Mouse (Mus musculus): Measurements from ENCODE around the gene Bach2. TPM values are rescaled to one million over a fixed set of nuclear protein-coding genes. Genes with fewer than 3 reads are reported as not detected.

Bach2 gene
- polyA plus RNA-seq, 1 experiment: 7.5 TPM

DNA sequence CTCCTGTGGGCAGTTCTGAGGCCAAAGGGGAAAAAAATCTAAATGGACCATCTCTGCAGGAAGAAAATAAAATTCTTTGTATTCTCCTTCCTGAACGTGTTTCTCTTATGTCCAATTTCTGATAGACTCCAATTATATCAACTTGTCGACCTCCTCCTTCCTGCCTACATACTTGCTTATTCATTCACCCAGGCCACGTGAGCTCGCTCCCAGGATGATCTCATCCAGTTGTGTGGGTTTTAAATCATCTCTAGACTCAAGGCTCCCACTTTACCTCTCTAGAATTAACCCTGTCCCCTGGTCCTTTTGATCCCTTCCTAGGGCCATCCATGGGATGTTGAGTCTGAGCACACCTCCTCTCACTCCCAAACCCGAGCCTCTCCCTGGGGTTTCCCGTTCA lies 225.9 kb downstream of the Bach2 start:
- TF ChIP-seq POLR2A (IDR thresholded peaks at IDR 0.05; ENCODE audit: borderline replicate concordance, extremely low read depth, low read depth, low read length) (no peak), CTCF (IDR thresholded peaks at IDR 0.05; ENCODE audit: insufficient read depth, low read length) (no peak)

DNA sequence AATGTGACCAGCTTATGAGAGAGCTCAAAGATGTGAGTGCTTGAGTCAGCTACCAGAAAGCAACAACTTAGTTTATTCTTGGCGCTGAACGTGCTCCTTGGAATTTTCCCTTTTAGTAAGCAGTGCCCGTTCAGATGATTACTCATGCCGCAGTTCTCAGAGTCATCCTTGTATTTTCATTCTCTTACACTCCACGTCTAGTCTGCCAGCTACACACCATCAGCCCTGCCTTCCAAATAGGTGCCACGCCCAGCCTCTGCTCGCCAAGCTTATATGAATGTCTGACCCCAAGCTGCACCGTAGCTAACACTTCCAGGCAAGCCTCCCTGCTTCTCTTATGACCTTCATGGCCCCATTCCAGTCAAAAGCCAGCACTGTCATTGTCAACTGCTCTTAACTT lies 227.4 kb downstream of the Bach2 start:
- Histone ChIP-seq H3K4me1 (ENCODE audit: control insufficient read depth, insufficient read depth, low read length) (peaks cover 9% of the 10 kb centered on the region), H3K4me3 (replicated peaks; ENCODE audit: extremely low read depth, low read depth, low read length) (no peak overlapping the region)
- whole genome bisulfite sequencing: 50% methylated on average over 8 of the region's 8 CpGs
- TF ChIP-seq CTCF (IDR thresholded peaks at IDR 0.05; ENCODE audit: insufficient read depth, low read length) (no peak), POLR2A (IDR thresholded peaks at IDR 0.05; ENCODE audit: borderline replicate concordance, extremely low read depth, low read depth, low read length) (no peak)
- no peak for DNase-seq

More for the DNA sequence above, 225.9 kb downstream of the Bach2 start:
- no peak for DNase-seq
- Histone ChIP-seq H3K4me1 (ENCODE audit: control insufficient read depth, insufficient read depth, low read length) (peaks cover 9% of the 10 kb centered on the region), H3K4me3 (replicated peaks; ENCODE audit: extremely low read depth, low read depth, low read length) (no peak overlapping the region)
- WGBS: 64% methylated on average over 6 of the region's 6 CpGs

DNA sequence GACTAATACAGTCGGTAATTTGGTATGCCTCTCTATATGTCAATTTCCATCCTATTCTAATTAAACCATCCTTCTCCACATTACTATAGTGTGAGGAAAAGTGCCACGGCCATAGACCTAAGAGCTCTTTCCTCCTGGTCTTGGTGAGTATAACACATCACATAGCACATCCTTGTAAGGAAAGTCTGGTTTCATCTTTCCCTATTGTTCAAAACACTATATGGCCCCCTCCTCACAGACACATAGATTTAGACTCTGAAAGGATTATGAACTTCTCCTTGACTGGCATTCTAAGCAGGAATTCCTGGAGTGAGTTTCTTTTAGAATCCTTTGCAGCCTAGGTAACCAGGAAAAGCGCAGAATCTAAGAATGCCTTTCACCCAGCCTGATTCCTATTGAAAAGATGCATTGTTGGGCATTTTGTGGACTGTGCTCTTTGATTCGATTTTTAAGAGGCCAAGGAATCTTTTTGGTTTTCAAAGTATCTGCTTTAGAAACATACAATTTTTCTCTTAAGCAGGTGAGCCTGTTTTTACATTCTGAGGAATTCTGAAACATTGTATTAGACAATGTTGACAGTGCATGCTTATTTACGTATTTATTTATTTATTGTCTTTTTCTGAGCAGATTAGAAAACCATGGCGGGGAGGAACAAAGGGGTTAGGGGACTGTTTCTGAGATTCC lies 239.5 kb downstream of the Bach2 start:
- 87% methylated on average over 6 of the region's 6 CpGs for WGBS
- Histone ChIP-seq H3K4me1 (ENCODE audit: control insufficient read depth, insufficient read depth, low read length) (no peaks in the 10 kb centered on the region; the same call in 1 of the 2 replicates), H3K4me3 (replicated peaks; ENCODE audit: extremely low read depth, low read depth, low read length) (no peak overlapping the region)
- TF ChIP-seq POLR2A (IDR thresholded peaks at IDR 0.05; ENCODE audit: borderline replicate concordance, extremely low read depth, low read depth, low read length): no peak
- DNase-seq: no peak

DNA sequence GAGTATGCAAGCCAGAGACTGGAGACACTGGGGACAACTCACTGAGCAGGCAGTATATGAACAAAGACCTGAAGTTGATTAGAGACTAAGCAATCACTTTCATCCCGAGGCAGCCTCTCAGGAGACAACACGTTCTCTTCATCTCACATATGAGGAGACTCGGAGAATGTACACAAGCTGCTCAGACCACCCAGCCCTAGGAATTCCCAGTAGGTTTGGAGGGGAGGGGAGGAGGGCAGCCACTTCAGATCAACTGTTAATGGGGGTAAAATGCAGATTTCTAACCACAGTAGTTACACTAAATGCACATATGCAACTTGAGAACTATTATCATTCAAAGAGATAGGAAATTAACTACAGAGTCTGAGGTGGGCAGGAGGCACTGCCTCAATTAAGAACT lies 240.6 kb downstream of the Bach2 start:
- no peak overlapping the region for H3K4me3 ChIP-seq (replicated peaks; ENCODE audit: extremely low read depth, low read depth, low read length)
- H3K4me1 ChIP-seq (ENCODE audit: control insufficient read depth, insufficient read depth, low read length): no peaks in the 10 kb centered on the region; the same call in 1 of the 2 replicates
- WGBS: 63% methylated on average over 3 of the region's 3 CpGs
- no peak for DNase-seq
- TF ChIP-seq POLR2A (IDR thresholded peaks at IDR 0.05; ENCODE audit: borderline replicate concordance, extremely low read depth, low read depth, low read length) (no peak), CTCF (IDR thresholded peaks at IDR 0.05; ENCODE audit: insufficient read depth, low read length) (no peak)

DNA sequence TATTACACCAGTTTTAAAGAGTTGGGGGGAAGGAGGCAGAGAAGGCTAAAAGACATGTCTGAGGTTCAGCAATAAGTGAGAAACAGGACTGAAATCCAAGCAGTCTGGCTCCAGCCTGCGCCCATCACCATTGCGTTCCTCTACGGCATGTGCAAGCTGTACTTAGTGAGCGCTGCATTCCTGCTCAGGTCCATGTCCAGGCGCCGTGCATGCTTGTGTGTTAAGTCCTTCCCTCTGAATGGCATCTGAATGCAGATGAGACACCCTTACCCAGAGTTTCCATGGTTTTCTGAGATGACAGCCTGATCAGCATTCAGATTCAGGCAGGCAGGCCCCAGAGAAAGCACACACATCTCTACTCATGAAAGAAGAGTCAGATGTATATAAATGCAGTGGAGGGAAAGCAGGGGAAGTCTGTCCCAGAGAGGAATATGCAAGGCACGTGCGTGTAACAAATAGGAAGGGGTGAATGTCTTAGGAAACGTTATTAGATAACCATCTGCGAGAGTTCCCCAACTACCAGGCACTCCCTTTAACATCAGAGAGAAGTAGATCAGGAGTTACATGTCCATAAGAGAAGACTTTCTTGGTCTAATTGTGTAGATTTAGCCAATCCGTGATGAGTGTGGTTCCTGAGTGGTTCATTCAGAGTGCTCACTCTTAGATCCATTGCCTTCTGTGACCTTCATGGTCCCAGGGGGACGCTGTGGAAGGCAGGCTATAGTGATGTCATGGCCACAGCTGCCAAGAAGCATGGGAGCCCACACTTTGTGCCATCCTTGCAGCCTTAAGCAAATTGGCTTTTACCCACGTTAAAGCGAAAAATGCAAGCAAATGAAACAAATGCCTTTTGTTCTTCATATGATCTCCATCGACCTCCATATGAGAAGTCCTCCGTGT lies 241.4 kb downstream of the Bach2 start:
- no peak for TF ChIP-seq POLR2A (IDR thresholded peaks at IDR 0.05; ENCODE audit: borderline replicate concordance, extremely low read depth, low read depth, low read length)
- TF ChIP-seq CTCF (IDR thresholded peaks at IDR 0.05; ENCODE audit: insufficient read depth, low read length): no peak
- 81% methylated on average over 16 of the region's 16 CpGs for WGBS
- DNase-seq: no peak
- no peak overlapping the region for H3K4me3 ChIP-seq (replicated peaks; ENCODE audit: extremely low read depth, low read depth, low read length)
- H3K4me1 ChIP-seq (ENCODE audit: control insufficient read depth, insufficient read depth, low read length): no peaks in the 10 kb centered on the region; the same call in 1 of the 2 replicates

DNA sequence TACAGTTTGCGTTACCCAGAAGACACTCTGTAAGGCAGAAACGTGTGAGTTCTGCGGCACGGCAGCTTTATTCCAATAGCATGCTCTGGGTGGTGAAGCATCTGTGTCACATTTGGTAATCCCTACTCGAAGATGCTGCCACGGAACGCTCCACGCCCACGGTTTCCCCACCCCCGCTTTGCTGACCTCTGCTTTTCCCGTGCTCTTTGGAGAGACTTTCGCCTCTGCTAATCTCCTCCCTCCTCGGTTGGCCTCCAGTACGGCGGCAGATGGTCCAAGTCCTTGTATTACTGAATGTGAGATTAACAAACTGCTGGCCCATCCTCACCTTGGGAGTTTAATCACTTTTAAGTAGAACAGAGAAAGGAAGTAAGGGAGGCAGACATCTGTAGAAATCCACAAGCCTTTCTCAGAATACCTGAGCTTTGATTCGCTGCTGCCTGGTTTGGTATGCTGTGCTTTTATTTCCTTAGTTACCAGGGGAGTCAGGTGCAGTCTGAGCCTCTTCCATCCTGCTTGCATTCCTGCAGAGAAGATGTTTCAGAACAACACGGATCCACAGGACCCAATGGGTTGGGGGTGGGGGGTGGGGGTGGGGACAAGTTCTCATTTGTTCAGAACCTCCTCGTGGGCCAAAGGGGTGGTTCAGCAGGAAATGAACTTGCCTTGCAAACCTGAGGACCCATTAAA lies 242.9 kb downstream of the Bach2 start:
- H3K4me3 ChIP-seq (replicated peaks; ENCODE audit: extremely low read depth, low read depth, low read length): no peak overlapping the region
- H3K4me1 ChIP-seq (ENCODE audit: control insufficient read depth, insufficient read depth, low read length): no peaks in the 10 kb centered on the region; the same call in 1 of the 2 replicates
- WGBS: 38% methylated on average over 18 of the region's 18 CpGs
- TF ChIP-seq POLR2A (IDR thresholded peaks at IDR 0.05; ENCODE audit: borderline replicate concordance, extremely low read depth, low read depth, low read length): no peak
- TF ChIP-seq CTCF (IDR thresholded peaks at IDR 0.05; ENCODE audit: insufficient read depth, low read length): no peak
- no peak for DNase-seq

DNA sequence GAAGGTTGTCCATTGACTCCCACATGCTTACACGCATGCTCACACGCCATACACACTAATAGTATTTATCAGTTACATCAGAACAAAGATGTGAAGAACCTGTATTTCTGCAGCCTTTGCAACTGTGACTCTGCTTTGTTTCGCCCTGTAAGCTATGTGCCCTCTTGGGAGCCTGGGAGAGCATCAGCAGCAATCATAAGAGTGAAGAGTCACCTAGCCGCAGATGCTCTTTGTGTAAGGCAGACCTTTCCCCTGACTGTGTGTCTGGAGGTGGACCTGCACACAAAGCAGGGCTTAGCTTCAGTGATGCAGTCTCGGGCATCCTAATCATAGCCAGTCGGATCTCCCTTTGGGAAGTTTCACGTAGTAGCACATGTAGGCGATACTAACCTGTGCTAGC lies 243.5 kb downstream of the Bach2 start:
- DNase-seq: no peak
- 94% methylated on average over 8 of the region's 8 CpGs for WGBS
- H3K4me1 ChIP-seq (ENCODE audit: control insufficient read depth, insufficient read depth, low read length): no peaks in the 10 kb centered on the region; the same call in 1 of the 2 replicates
- no peak overlapping the region for H3K4me3 ChIP-seq (replicated peaks; ENCODE audit: extremely low read depth, low read depth, low read length)
- TF ChIP-seq CTCF (IDR thresholded peaks at IDR 0.05; ENCODE audit: insufficient read depth, low read length): no peak
- no peak for TF ChIP-seq POLR2A (IDR thresholded peaks at IDR 0.05; ENCODE audit: borderline replicate concordance, extremely low read depth, low read depth, low read length)

DNA sequence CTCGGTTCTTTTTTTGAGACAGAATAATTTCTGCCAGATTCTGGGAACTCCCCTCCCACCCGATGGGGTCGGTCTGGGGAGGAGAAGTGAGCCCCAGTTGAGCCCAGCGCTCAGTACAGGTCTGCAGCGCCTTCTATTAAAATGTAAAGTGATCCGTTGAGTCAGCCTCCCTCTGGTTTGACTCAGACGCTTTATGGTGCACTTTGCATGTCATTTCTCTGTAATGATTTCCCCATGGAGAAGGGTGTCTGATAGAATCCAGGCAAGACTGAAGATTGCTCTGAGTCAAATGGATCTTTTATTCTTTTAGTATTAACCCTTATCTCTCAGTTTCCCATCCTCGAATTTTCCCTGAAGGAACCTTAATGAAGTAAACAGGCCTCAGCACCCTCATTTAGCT lies 244.3 kb downstream of the Bach2 start:
- TF ChIP-seq POLR2A (IDR thresholded peaks at IDR 0.05; ENCODE audit: borderline replicate concordance, extremely low read depth, low read depth, low read length): no peak
- TF ChIP-seq CTCF (IDR thresholded peaks at IDR 0.05; ENCODE audit: insufficient read depth, low read length): no peak
- WGBS: 77% methylated on average over 8 of the region's 8 CpGs
- Histone ChIP-seq H3K4me3 (replicated peaks; ENCODE audit: extremely low read depth, low read depth, low read length) (no peak overlapping the region), H3K4me1 (ENCODE audit: control insufficient read depth, insufficient read depth, low read length) (no peaks in the 10 kb centered on the region; the same call in 1 of the 2 replicates)
- DNase-seq: no peak

DNA sequence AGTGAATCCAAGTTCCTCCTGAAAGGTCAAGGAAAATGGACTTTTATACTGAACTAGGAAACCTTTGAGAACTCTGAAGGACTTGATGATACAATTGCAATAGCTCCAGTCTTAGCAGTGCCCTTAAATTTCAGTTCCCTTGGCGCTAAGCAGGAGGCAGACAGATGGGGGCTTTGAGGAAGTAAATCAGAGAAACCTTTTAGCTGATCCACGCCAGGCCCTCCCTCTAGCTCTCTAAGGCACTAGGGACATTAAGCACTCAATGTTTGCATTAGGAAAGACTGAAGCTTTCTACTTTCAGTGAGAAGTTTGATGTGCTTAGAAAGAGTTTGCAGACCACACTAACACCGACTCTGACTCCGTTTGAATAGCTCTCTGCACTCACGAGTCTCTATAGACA lies 247.2 kb downstream of the Bach2 start:
- Histone ChIP-seq H3K4me3 (replicated peaks; ENCODE audit: extremely low read depth, low read depth, low read length) (no peak overlapping the region), H3K4me1 (ENCODE audit: control insufficient read depth, insufficient read depth, low read length) (no peaks in the 10 kb centered on the region; the same call in 1 of the 2 replicates)
- TF ChIP-seq POLR2A (IDR thresholded peaks at IDR 0.05; ENCODE audit: borderline replicate concordance, extremely low read depth, low read depth, low read length) (no peak), CTCF (IDR thresholded peaks at IDR 0.05; ENCODE audit: insufficient read depth, low read length) (no peak)
- DNase-seq: no peak
- WGBS: 57% methylated on average over 5 of the region's 5 CpGs
